Mouse (Mus musculus) stomach, postnatal 0 days (tissue): ENCODE measurements at regions not wholly inside any gene's neighbourhood (a gene's known extent, or its start where the extent isn't known, plus 50 kb on each side); places are given as distances from the start of the nearest gene placed in this dataset.

Source experiments
- CTCF ChIP-seq: IDR thresholded peaks from 2 replicates; pipeline ENCODE4 v1.5.1; 2016; ENCODE audit warnings: antibody characterized with exemption, low read depth, mild to moderate bottlenecking, moderate library complexity
- EP300 ChIP-seq: optimal IDR thresholded peaks from 2 replicates; pipeline ENCODE3; 2016; ENCODE audit warnings: antibody characterized with exemption

GRCm38 (mm10) chr7:95640683-95641082, 530.4 kb upstream of the Tenm4 start:
- TF ChIP-seq EP300, result no peak
- no peak for TF ChIP-seq CTCF
